Mouse (Mus musculus) bone marrow, adult 2 months (tissue): ENCODE data around the gene Rbm15b.

Experiments
- CTCF ChIP-seq: fragments of 200-500 bp; IDR thresholded peaks from 2 replicates; pipeline ENCODE4 v1.5.1; 2011; ENCODE audit warnings: low read length, control low read depth; ENCODE audit not compliant: control insufficient read depth, insufficient read depth
- POLR2A ChIP-seq: fragments of 200-500 bp; IDR thresholded peaks from 2 replicates; pipeline ENCODE4 v1.6.1; 2011; ENCODE audit warnings: low read depth, mild to moderate bottlenecking, control low read depth, low read length, borderline replicate concordance; ENCODE audit not compliant: control insufficient read depth

DNA sequence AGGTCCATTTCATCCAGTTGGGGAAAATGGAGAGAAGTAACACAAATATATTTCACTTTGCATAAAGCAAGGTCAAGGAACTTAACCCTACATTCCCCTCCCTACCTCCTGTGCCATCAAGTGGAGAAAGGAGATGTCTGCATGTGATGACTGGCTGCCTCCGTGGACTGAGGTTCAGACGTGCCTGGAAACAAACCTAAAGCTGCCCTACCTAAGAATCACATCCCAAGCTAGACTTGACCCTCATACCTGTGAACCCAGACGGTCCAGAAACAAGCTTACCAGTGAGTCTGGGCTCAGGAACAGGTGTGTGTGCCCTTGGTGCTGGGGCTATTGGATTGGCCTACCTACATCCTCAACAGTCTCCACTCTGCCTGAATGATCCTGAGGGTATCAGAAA, 6.1 kb upstream of the Rbm15b start:
- no peak for TF ChIP-seq CTCF
- no peak for TF ChIP-seq POLR2A
